Mouse (Mus musculus) induced T-regulatory cell, adult 2 months (primary cell): ENCODE measurements around the gene Hist1h2bh.
"Not testable (repeated sequence)": the region's sequence is repeated elsewhere in the genome, so short reads cannot be mapped to it uniquely, and the experiment has no call there.

ENCODE experiments used
- DNase-seq: peaks from one replicate; pipeline ENCODE4 v3.0.0-alpha.2; 2012; ENCODE audit warnings: low read depth

Hist1h2bh gene

DNA sequence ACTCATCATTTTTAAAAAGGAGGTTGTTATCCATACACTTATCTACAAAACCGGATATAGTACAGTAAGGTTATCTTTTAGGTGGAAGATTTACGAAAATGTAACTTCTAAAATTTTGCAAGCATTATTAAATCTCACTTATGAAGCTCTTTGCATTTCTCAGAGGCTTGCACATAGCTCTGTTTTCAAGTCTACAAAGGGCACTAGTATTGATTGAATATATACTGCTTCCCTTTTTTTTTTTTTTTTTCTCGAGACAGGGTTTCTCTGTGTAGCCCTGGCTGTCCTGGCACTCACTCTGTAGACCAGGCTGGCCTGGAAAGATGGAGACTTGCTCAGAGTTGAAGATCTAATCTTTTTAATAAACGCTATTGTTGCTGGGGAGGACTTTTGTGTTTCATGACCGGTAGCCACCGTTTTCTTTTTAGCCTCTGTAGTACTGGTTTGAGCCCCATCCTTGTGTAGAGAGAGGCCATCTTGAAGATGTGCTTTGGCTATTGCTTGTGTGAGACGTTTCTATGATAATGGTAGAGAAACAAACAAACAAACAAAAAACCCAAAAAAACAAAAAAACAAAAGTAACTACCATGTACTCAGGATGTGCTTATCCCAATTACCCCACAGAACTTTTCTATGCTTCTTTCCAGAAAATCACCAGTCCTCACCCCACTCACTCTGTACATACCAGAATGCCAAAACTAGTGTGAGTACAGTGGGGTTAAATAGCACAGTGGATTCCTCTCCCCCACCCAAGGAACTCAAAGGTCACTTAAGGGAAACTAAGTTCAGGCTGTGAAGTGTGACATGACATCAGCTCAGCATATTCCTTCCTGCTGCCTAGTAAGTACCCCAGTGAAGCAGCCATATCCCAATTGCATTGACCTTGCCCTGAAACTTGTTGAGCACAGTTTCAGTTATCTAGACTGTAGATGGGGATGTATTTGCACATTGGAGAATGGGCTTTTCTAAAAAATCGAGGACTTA, 9.0 kb upstream of the Hist1h2bh start:
- peak; percentile 41 for DNase-seq

GRCm38 (mm10) chr13:23551146-23551834, 8.1 kb upstream of the Hist1h2bh start, which contains the start of gene Hist1h4f:
Hist1h4f (minus strand) TSS chr13:23551648.
- DNase-seq = peak; percentile 93

GRCm38 (mm10) chr13:23550761-23551145, 7.6 kb upstream of the Hist1h2bh start:
- no peak for DNase-seq

DNA sequence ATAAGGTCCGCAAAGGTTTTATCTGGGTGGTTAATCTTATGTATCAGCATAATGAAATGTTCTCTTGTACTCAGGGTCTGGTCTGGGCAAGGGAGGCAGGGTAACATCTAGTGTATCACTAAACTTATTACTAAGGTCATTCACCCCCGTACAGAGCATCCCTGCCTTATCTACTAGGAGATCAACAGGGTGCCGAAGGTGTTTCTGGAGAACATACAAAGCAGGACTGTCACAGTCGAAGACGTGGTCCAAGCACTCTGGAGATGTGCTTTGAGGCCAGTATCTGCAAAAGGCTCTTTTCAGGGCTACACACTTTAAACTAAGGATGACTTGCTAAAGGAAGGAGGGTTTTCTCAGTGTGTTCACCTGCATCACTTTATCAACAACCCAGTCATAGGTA, 3.5 kb upstream of the Hist1h2bh start:
- no peak for DNase-seq

DNA sequence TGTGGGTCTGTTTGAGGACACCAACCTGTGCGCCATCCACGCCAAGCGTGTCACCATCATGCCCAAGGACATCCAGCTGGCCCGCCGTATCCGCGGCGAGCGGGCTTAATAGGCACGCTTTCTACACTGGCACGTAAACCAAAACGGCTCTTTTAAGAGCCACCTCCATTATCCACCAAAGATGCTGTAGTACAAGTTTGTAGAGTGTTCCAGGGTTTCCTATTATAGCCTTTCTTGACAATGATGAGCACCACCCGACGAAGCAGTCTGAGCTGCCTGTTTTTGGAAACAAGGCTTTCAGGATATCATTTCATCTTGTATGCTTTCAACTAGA, 1.6 kb upstream of the Hist1h2bh start:
- peak; percentile 57 for DNase-seq

- peak; percentile 97 for DNase-seq
These were observed 984 bp upstream of the Hist1h2bh start, which contains the start of gene Hist1h3f for GRCm38 (mm10) chr13:23543965-23544786. Hist1h3f (plus strand) TSS chr13:23544052.

DNA sequence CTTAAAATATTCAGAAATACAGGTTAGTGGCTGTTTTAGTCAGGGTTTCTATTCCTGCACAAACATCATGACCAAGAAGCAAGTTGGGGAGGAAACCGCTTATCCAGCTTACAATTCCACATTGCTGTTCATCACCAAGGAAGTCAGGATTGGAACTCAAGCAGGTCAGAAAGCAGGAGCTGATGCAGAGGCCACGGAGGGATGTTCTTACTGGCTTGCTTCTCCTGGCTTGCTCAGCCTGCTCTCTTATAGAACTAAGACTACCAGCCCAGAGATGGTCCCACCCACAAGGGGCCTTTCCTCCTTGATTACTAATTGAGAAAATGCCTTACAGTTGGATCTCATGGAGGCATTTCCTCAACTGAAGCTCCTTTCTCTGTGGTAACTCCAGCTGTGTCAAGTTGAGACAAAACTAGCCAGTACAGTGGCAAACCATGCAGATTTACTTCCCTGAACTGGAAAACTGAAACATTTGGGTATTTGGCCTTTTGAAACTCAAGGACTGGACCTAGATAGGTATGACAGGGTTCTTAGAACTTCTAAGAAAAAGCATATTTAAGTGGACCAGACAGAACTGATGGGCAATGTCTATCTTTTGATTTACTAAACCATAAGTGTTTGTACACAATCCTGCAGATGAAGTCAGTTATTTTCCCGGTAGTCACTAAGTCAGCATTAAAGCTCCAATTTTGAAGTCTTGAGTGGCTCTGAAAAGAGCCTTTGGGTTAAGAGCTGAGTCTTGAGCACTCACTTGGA, 789 bp downstream of the Hist1h2bh start:
- DNase-seq = peak; percentile 62

GRCm38 (mm10) chr13:23541497-23541896, 1.7 kb downstream of the Hist1h2bh start:
- DNase-seq = no peak

DNA sequence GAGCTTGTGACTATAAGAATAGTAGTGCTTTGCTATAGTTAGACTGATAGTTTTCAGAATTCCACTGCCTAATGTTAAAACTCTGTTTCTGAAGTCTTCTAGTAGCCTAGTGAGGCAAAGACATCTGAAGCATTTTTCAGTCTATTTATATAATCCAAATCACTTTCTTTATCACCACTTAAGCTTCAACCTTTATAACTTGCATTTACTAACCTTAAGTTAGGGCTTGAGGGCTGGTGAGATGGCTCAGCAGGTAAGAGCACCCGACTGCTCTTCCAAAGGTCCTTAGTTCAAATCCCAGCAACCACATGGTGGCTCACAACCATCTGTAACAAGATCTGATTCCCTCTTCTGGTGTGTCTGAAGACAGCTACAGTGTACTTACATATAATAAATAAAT, 3.4 kb downstream of the Hist1h2bh start:
- DNase-seq = not testable (repeated sequence)

DNA sequence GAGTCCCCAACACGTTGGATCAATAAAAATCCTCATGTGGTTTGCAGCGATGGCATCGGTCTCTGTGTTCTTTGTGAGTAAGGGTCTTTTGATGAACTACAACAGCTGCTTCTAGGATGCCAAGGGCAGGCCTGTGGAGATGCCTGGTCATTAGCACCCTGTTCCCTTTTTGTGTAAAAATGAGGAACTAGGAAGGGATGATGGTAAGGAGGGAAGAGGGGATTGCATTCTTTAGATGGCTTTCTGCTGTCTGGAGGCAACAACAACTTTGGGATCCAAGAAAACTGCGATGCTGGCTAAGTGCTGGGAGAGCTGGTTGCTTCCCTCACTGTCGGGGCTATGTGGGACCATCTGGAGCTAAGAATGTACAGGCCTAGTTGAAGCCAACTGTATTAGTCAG, 4.9 kb downstream of the Hist1h2bh start:
- no peak for DNase-seq

- no peak for DNase-seq
These were observed 6.0 kb downstream of the Hist1h2bh start for GRCm38 (mm10) chr13:23537006-23537710.

DNA sequence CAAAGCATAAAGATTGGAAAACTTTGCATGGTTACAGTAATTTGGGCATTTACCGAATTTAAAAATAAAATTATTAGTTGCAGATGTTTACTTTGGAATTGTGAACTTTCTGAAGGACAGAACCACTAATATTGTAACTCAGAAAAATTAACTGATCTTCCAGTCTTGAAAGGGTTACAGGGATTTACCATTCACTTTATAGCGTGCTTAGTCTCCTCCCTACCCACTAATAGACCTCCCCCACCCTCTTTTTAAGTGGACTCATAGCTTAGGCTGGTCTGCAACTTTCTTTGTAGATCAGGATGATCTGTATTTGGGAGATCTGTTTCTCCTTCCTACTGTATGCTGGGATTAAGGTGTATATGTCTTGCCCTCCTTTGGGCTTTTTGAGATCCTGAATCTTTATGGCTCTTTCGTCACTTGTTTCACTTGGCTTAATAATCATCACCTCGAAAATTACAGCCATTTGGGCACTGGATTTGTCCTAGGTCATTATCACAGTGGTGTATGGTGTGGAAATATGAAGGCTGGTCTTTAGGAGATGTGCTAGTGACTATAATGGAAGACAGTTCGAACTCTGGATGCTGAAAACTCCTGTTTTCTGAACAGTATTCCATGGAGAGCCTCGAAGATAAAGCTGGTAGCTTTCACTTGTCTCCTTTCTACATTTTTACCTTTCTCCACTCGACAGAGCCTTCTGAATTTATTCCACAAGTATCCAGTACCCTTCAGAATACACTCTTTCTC, 6.9 kb downstream of the Hist1h2bh start:
- no peak for DNase-seq

- peak; percentile 96 for DNase-seq
These were observed 7.8 kb downstream of the Hist1h2bh start, which contains the start of gene Hist1h3g for GRCm38 (mm10) chr13:23535137-23536075. Hist1h3g (plus strand) TSS chr13:23535422.

GRCm38 (mm10) chr13:23534368-23535131, 8.6 kb downstream of the Hist1h2bh start:
- DNase-seq = no peak

- DNase-seq = peak; percentile 88
These were observed 9.4 kb downstream of the Hist1h2bh start, which contains the start of gene Hist1h2af for GRCm38 (mm10) chr13:23533560-23534367. Hist1h2af (plus strand) TSS chr13:23533906.

- DNase-seq = peak; percentile 49
These were observed 10.7 kb downstream of the Hist1h2bh start for GRCm38 (mm10) chr13:23532262-23533075.
